Mouse (Mus musculus) embryo, embryonic 11 days (tissue): ENCODE data around the gene Ndufb6.

Experiments used
- DNase-seq: peaks from one replicate; pipeline ENCODE4 v3.0.0-alpha.2; 2015

The Ndufb6 gene

GRCm38 (mm10) chr4:40253766-40254165 lies 25.5 kb downstream of the Ndufb6 start:
- DNase-seq, result no peak

DNA sequence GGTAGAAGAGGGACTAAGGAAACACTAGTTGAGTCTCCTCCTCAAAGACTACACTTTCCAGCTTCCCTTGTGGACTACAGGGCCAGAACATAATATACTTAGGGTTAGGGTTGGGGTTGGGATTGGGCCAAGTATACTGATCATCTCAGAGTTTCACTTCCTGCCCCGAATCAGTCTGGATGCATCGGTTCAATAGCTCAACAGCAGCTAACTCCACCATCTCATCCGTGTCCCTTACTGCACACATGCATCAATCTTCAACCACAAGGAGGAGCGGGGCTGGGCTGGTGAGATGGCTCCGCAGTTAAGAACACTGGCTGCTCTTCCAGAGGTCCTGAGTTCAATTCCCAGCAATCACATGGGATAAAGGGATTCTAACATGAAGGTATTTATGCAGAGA lies 28.2 kb downstream of the Ndufb6 start:
- no peak for DNase-seq

GRCm38 (mm10) chr4:40244035-40244434 lies 35.2 kb downstream of the Ndufb6 start:
- no peak for DNase-seq

- no peak for DNase-seq
These were observed 36.2 kb downstream of the Ndufb6 start for GRCm38 (mm10) chr4:40243006-40243405.

DNA sequence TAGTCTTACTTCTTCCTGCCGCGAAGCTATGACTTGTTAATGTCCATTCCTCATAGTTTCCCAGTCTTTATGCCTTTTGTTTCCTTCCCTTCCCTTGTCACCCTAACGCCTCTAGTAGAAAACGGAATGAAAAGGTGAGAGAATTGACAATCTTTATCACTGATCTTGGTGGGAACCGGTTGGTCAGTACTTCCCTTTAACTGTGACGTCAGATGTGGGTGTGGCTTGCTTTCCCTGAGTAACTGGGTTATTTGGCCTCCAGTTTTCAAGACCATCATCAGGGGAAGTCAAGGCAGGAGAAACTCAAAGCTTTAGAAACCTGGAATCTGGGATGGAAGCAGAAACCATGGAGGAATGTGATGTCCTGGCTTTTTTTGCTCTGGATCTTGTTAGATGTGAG lies 37.3 kb downstream of the Ndufb6 start:
- no peak for DNase-seq

DNA sequence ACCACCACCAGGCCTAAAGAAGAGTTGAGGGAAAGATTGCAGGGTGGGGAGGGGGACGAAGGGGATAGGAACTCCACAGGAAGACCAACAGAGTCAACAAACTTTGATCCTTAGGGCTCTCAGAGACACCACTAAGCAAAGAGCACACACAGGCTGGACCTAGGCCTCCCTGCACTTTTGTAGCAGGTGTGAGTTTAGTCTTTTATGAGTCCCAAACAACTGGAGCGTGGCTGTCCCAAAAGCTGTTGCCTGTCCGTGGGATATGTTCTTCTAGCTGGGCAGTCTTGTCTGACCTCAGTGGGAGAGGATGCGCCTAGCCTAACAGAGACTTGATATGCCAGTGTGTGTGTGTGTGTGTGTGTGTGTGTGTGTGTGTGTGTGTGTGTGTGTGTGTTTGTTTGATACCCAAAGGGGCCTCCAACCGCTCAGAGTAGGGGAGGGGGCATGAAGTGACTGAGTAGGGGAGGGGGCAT lies 38.9 kb downstream of the Ndufb6 start:
- no peak for DNase-seq

- peak; percentile 62 for DNase-seq
These were observed 39.6 kb downstream of the Ndufb6 start, which contains the start of gene Ddx58 for GRCm38 (mm10) chr4:40239409-40240271. Ddx58 (minus strand) TSS chr4:40239828.

DNA sequence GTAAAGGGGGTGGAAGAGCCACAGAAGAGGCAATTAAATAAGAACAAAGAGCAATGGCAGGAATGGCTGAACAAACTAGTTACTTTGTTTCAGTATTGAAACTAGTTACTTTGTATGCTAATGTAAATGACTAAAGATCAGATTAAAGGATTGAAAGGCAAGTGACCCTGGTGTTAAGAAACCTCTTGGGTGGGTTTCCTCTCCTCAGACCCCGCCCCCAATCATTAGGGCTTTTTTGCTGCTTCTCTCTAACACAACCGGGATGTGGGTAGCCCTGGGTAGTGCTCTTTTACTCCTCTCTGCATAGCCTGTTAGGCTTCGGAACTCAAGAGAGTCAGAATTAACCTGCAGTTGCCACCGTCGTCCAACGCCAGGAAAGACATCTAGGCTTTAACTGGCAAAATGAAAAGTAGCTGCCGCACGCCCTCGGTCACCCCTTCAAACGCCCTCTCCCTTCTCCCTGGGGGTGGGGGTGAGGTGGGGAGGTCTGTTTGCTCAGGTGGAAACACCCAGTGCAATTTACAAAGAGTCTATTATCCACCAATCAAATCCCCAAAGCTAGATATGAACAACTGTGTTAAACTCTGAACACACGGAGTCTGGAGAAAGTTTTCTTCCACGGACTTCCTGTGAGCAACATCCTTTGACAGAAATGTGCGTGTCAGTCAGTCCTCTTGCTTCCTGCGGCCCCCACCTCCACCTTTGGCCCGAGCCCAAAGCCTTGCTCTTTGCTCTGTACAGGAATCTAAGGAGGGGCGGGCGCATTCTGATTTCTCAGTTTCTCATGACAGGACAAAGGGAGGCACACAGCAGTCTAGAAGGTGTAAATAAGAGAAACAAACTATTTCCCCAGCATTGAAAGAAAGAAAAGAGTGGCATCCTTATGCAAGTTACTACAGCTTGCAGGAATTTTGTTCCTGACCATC lies 40.5 kb downstream of the Ndufb6 start:
- peak; percentile 39 for DNase-seq

GRCm38 (mm10) chr4:40236829-40237228 lies 42.4 kb downstream of the Ndufb6 start:
- DNase-seq, result no peak

- no peak for DNase-seq
These were observed 45.0 kb downstream of the Ndufb6 start for GRCm38 (mm10) chr4:40234256-40234655.

DNA sequence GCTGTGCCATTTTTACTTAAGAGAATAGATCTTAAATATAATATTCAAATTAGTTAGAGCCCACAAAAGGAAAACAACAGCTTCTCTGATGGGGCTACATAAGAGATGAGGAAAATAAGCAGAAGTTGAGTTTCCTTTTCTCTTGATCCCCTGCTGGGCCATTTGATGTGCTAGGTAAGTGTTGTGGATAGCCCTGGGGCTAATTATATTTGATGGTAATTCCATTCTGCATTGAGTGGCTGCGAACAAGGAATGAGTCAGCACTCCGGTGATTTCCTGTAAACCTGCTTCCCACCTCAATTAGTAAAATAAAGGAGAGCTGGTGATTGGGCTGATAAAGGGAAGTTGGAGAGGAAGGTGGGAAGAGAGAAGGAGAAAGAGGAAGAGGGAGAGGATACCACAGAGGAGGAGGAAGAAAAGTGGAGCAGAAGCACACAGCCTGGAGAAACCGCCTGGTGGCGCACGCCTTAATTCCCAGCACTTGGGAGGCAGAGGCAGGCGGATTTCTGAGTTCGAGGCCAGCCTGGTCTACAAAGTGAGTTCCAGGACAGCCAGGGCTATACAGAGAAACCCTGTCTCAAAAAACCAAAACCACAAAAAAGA lies 46.1 kb downstream of the Ndufb6 start:
- no peak for DNase-seq

DNA sequence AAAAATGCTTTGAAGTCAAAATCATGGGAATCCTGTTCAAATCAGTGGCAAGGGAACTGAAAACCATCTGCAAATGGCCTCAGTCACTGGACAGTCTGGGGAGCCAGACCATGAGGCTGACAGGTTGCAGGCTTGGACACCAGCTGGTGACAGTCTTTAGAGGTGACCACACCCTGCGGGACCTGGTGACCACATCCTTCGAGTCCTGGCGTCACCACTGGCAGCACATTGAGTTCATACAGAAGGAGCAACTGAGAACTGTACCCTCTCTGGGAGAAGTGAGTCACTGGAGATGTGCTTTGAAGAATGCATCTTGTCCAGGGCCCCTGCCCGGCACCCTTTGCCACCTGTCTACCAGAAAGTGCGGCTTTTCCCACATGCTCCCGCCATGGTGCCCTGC lies 49.5 kb downstream of the Ndufb6 start:
- no peak for DNase-seq

DNA sequence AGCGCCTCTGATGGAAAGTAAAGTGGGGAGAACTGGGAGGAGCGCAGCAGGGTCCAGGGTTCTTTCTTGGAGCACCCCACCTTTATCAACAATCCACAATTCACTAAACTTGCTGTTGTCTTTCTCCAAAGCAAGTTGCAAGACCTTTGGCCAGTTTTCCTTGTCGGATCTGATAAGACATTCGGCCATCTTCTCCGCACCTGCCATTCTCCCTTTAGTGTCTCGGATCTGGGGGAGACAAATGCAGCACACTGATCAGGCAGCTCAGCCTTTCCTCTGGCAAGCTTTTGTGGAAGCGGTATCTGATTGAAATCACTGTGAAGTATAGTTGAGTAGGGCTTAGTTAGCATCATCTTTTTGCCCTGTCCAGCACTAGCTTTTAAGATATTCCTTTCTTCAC lies 51.3 kb downstream of the Ndufb6 start:
- no peak for DNase-seq

DNA sequence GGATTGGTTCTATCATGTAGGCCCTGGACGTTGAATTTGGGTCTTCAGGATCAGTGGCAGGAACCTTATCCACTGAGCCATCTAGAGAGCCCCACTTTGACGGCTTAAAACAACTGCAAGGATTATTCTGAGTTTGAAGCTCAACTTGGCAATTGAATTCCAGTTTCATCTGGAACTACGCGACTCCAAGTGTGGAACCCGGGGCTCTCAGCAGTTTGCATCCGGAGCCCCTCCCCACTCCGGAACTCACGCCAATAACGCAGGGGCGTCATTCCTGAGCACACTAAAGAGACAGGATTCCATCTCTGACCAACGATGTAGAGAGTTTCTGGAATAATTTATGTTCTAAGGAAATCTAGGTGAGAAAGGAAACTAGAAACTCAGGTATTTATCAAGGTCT lies 52.1 kb downstream of the Ndufb6 start:
- DNase-seq, result no peak

GRCm38 (mm10) chr4:40226095-40226494 lies 53.1 kb downstream of the Ndufb6 start:
- no peak for DNase-seq

DNA sequence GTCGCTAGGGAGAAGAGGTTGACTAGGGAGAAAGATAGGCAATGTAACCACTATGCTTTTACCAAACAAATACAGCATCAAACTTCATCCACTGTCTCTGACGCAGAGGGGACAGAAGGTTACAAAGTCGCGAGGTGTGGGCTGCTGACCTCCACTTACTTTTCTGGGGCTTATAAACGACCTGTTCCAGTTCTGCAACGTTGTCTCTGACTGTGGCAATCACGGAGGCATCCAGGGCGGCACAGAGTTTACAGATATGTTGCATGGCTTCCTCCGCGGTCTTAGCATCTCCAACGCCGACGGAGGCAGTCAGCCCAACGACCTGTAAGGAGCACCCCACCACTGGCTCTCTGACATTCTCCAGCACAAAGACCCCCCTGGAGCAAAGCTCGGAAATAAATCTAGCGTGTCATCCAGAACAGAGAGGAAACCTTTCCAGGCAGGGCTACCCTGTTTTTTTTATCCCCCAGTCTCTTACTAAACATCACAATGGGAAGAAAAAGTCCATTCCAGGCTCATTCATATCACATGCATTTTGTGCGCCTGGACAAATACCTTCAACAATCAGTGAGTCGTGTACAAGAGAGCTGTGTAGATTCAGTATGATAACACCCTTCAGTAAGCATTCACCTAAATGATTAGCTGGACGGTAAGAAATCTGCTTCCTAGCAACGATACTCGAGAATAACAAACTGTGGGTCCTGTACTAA lies 57.2 kb downstream of the Ndufb6 start:
- peak; percentile 6 for DNase-seq

DNA sequence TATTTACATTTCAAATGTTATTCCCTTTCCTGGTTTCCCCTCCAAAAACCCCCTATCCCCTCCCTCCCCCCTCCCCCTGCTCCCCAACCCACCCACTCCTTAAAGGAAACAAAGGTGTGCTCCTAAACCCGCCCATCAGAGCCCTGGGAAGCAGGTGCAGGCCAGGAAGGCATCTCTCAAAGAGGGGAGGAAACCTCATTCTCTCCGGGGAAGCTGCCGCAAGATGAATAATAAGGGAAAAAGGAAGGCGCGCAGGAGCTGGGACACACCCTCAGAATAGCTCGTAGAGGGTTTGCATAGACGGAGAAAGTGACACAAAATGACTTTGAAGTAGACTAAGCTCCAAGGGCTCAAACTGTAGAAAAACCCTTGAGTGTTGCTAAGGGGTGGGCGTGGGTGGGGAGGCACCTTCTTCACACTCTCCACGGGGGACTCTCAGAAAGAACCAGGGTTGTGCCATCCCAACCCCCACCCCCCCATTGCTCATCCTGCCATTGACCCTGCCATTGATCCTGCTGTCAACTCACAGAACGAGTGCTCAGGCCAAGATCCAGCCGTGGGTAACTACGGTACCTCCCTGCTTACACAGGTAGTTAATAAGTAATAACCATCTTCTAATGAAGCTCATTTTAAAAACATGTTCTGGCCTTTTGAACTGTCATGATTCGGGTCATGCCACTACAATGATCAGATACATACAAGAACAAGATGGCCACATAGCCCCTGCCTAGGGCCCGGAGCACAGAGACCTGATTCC lies 58.0 kb downstream of the Ndufb6 start:
- DNase-seq, result no peak
